Mouse (Mus musculus) cerebellum, adult 18-20 months (tissue): ENCODE measurements around the gene Ctnna2.
A peak's percentile ranks its signal among the peaks of the same experiment; 100 is the strongest.

Experiments
- DNase-seq, 2 experiments: peaks; one replicate each; pipeline ENCODE4 v3.0.0; 2021

Ctnna2 gene

DNA sequence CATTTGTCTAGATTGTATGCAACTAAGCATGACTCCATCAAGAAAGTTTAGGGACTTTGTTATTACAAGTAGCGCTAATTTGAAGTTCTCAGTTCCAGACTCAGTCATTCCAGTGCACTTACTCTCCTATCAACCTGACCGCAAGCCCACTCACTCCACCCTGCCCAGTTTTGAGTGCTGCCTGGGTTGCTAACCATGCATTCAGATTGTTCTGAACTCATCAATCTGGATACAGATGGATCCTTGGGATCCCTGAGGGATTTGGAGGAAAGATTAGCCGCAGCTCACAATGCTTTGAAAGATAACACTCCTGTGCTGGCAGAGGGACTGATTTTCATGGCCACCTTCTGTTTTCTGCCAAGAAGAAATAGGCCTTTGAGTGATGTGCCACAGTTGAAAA lies 168.5 kb downstream of the Ctnna2 start:
- DNase-seq, result no peak

DNA sequence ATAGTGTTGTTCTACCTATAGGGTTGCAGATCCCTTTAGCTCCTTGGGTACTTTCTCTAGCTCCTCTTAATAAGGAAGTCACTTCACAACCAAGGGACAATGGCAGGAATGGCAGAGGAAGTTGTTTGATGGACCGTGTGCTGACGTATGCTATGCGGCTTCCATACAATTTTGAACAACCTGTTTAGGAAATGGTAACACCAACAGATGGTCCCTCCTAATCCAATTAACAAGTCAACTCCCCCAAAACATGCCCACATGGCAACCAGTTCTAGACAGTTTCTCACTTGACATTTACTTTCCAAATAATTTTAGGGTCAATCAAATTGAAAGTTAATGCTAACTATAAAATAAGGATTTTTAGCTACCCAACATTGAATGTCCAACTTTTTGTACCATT lies 176.9 kb downstream of the Ctnna2 start:
- no peak for DNase-seq

DNA sequence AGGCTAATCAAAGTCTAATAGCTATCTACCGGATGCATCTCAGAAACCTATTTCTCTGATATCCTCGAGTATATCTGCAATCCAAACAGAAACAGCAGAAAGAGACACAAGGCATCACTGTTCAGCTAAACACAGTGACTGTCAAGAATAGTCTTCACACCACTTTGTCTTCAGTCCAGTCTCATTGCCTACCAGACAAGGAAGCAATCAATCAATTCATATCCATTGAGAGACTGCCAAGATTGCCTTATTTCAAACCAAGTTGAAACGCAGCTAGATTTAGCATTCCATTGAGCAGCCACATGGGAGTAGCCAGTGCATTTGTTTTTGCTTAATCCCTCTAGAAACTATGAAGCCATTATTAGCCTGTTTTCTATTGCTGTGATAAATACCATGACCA lies 196.2 kb downstream of the Ctnna2 start:
- no peak for DNase-seq

DNA sequence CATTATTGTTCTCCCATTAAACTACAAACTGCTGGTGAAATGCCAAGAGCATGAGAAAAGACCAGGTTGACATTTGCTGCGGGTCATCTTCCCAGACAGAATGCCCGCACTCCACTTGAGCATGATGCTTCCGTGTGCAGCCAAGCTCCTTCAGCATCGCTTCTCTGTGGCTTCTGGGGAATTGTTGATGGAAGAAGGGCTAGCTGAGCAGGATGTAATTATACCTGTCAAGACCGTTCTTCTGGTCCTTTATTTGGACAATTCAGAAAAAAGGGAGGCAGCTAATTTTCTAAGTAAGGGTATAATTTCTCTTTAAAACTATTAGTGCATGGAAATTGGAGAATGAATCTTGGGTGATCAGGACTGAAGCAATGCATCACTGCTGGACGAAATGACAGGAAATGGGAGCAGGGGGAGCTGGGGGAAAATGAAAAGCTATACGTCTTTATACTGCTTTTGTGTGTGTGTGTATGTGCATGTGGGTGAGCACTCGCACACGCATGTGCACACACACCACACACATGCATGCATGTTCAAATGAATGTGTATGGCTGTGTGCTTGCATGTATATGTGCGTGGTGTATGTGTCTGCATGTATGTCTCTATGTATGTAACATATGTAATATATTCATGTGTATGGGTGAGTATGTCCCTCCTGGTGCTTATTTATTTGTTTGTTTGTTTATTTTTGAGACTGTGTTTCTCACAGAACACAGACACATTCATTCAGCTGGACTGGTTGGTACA lies 211.0 kb downstream of the Ctnna2 start:
- DNase-seq, result no peak

- no peak for DNase-seq
These were observed 221.3 kb downstream of the Ctnna2 start for GRCm38 (mm10) chr6:77758164-77758563.

- no peak for DNase-seq
These were observed 234.1 kb downstream of the Ctnna2 start for GRCm38 (mm10) chr6:77745426-77745825.

GRCm38 (mm10) chr6:77743651-77744050 lies 235.8 kb downstream of the Ctnna2 start:
- no peak for DNase-seq

DNA sequence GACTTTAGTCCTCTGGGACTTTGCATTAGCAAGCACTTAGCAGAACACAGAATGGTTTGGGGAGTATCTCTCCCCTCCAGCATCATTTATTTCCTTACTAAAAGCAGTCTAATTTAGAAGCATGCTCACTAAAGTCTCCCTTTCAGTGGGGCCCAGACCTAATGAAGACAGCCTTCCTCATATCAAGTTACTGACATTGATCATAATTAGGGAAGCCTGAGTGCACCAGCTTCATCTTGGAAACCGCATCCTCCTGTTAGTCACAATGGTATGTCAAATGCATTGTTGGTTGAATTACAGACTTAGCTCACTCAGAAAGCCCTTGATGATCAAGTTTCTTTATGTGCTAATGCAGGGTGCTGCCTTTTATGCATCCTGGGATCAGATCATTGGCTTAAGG lies 236.5 kb downstream of the Ctnna2 start:
- no peak for DNase-seq

DNA sequence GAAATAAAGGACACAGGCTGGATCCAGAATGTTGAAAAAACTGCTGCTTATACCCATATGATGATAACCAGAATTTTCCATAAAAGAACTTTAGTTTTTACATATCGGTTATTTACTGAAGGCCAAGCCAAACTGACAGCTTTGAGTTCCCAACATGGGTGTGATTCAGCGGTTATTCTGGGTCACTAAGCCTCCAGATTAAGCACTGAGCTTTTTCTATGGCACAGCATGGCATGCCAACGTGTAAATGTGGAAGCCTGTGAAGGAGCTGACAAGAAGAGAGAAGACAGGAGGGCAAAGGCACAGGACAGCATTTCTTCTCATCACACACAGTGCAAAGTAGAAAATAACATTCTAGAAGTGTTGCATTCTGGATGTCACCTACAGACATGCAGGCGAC lies 240.9 kb downstream of the Ctnna2 start:
- DNase-seq, result peak in 1 of 2 experiments; percentile 6

- no peak for DNase-seq
These were observed 254.6 kb downstream of the Ctnna2 start for GRCm38 (mm10) chr6:77724952-77725299.

DNA sequence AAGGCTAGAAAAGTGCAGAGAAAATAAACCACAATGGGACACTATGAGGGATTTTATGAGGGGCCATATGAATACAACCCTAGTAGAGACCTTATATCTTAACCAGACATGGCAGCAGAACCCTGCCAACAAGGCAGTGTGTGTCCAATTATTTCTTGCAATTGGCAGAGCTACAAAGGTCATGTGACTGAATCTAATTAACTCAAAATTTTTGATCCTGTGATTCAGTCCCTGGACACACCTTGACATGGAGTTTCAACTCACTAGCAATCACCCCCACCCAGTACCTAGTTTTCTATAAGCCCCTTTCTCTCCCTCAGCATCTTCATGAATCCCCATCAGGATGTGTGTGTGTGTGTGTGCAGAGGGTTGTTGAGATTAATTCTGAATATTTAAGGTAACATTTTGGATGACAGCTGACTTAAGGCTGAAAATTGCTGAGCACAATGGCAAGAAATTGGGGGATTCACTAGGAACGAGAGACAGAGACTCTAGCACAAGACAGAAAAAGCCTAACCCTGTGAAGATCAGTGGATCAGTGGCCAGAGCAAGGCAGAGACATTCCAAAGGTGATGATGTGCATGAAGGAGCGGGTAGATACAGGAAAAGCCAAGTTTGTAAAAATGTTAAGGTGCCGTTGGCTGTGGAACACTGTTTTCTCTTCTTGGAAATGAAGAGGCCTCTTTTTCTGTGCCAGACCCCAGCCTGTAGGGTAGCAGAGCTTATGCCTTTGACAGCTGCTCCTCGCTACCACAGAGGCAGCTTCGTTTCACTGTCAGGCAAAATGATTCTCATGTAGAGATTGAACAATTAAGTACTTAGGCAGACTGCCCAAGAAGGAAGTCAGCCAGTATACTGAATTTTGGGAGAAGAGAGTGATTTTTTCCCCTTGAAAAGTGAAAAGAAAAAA lies 255.2 kb downstream of the Ctnna2 start:
- peak in 1 of 2 experiments; percentile 14 for DNase-seq

GRCm38 (mm10) chr6:77694093-77694492 lies 285.4 kb downstream of the Ctnna2 start:
- DNase-seq, result no peak

DNA sequence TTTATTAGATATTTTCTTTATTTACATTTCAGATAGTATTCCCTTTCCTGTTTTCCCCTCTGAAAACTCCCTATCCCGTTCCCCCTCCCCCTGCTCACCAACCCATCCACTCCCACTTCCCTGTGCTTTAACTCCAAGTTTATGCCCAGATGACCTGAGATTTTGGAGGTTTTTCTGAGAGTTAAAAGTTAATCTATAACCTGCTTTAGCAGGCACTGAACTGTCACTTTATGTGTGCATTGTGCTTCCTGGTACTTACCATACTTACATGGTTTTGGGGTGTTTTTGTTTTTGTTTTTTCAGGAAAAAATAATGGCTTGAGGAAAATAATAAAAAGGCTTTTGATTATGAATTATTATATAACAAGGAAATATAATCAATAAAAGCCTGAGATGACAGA lies 292.3 kb downstream of the Ctnna2 start:
- no peak for DNase-seq

- DNase-seq, result peak; percentile 51 to 56
These were observed 329.4 kb downstream of the Ctnna2 start for GRCm38 (mm10) chr6:77650127-77650526.

DNA sequence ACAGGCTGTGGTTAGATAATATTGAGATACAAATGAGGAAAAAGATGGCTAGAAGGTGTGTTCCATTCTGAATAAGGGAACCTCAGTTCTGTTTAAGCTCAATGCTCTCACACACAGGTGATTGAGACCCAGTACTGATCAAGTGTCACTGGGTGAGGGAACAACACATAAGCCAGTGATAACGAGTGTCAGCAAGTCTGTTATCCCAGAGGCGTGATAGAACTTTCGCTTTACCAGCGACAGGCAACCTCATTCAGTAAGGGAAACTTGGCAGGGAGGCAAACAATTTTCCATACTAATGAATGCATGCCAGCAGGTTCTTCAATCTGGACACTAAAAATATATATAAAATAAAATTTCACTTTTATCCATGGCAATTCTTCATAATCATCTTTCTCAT lies 334.9 kb downstream of the Ctnna2 start:
- DNase-seq, result no peak

DNA sequence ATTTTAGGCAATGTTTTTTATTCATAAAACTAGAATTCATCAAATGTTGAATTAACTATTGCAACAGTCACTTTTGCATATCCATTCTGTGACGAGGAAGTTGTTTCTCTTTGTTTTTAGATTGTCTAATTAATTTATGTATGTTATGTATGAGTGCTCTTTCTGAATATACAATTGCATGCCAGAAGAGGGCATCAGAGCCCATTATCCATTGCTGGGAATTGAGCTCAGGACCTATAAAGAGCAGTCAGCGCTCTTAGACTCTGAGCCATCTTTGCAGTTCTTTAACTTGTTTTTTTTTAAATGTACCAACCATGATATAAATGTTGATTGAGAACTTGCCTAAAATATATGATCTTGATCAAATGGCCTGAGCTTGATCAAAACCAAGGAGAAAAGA lies 340.7 kb downstream of the Ctnna2 start:
- DNase-seq, result no peak

DNA sequence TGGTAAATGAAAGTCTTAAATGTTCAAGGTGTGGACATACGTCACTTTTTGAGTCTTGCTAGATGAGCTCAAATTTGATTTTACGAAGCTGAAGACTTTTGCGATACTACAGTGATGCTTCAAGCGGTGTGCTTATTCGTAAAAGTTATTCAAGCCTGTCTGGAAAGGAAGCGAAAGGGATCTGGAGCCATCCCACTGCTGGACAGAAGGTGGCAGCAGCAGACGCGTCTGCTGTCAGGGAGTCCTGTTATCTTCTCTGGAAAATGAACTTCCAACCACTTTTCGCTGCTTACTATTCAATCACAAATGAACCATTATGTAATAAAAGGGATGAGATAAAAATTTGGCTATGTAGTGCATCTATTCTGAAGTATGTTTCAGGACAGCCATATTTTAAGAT lies 345.5 kb downstream of the Ctnna2 start:
- DNase-seq, result peak; percentile 68 to 70

- DNase-seq, result peak; percentile 31 to 33
These were observed 350.8 kb downstream of the Ctnna2 start for GRCm38 (mm10) chr6:77628573-77629192.

DNA sequence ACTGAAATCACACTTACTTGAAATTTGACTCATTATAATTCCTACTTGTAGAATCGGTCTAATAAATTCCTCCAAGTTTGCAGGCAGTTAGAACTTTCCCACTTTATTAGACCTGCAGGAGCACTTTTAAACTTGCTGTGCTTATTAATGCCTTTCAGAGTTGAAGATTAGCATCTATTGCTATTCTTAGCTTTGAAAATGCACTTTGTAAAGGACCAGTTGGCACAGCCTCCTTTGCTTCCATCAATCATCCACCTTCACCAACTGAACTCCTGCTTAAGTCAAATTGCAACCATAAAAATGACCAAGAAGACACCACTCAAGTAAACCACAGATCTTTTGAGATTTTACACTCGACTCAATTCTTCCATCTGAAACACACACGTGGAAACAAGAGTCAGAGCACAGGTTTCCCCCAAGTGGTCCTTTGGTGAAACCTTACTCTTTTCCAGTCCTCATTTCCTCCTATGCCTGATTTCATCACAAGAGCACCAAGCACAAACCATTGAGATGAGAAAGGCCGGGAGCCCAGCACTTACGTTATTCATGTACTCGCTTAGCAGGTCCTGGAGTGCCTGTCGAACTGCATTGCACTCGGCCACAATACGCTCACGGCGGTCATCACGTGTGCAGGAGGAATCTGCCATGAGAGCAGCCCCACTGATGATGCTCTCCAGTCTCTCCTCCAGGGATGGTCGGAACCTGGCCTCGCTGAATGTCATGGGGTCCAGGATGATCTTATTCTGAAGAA lies 374.7 kb downstream of the Ctnna2 start:
- DNase-seq, result no peak

DNA sequence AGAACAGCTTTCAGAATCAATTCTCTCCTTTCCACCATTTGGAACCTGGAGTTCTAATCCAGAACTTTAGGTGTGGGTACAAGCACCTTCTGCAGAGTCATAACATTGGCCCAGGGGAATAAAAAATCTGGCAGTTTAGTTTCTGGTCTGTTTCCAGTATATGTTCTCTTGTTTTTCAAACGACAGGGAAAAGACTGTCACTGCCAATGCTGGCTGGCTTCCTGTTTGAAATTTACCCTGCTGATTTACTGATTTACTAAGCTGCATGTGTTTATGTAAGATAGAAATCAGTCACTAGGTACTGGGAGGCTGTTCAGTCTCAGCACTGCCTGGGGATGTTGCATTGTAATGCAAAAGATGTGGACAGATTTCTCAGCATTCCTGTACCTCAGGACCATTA lies 375.6 kb downstream of the Ctnna2 start:
- DNase-seq, result peak; percentile 10 to 11

- no peak for DNase-seq
These were observed 380.3 kb downstream of the Ctnna2 start for GRCm38 (mm10) chr6:77599244-77599643.

- DNase-seq, result peak; percentile 19 to 24
These were observed 396.9 kb downstream of the Ctnna2 start for GRCm38 (mm10) chr6:77582568-77582967.

- DNase-seq, result no peak
These were observed 398.6 kb downstream of the Ctnna2 start for GRCm38 (mm10) chr6:77580926-77581325.
